Mouse (Mus musculus) kidney, postnatal 0 days (tissue): ENCODE data around the gene Atg9a. TPM values are rescaled to one million over a fixed set of nuclear protein-coding genes. Genes with fewer than 3 reads are reported as not detected.

Experiments
- ATAC-seq: fragments of 200-750 bp; cut with Nextera tagmentation; replicated peaks from 2 replicates; pipeline ENCODE4 v1.8.0; 2017; ENCODE audit warnings: low read depth, moderate number of reproducible peaks, moderate TSS enrichment, moderate library complexity; ENCODE audit not compliant: low FRiP score
- DNase-seq: peaks from one replicate; pipeline ENCODE4 v3.0.0-alpha.2; 2016; ENCODE audit warnings: low spot score
- H3K27ac ChIP-seq: fragments of 300-500 bp; sonication (generic); 2 replicates; pipeline ENCODE4 v1.5.1; 2014; ENCODE audit warnings: mild to moderate bottlenecking
- H3K27me3 ChIP-seq: fragments of 300-500 bp; sonication (generic); 2 replicates; pipeline ENCODE4 v1.6.1; 2014; ENCODE audit warnings: low read length, mixed read lengths; ENCODE audit not compliant: insufficient read depth
- H3K36me3 ChIP-seq: fragments of 300-500 bp; sonication (generic); 2 replicates; pipeline ENCODE4 v1.6.1; 2014; ENCODE audit warnings: low read length, mixed read lengths; ENCODE audit not compliant: insufficient read depth
- H3K4me1 ChIP-seq: fragments of 300-500 bp; sonication (generic); replicated peaks from 2 replicates; pipeline ENCODE4 v1.6.1; 2014; ENCODE audit warnings: antibody characterized with exemption, low read length, mixed read lengths; ENCODE audit not compliant: insufficient read depth
- H3K4me2 ChIP-seq: fragments of 300-500 bp; sonication (generic); 2 replicates; pipeline ENCODE4 v1.6.1; 2014; ENCODE audit warnings: mild to moderate bottlenecking, low read length, moderate library complexity, mixed read lengths
- H3K4me3 ChIP-seq: fragments of 300-500 bp; sonication (generic); replicated peaks from 2 replicates; pipeline ENCODE4 v1.5.1; 2014; ENCODE audit warnings: low read depth, low read length
- H3K9ac ChIP-seq: fragments of 300-500 bp; sonication (generic); 2 replicates; pipeline ENCODE4 v1.6.1; 2014; ENCODE audit warnings: low read depth, low read length
- H3K9me3 ChIP-seq: fragments of 300-500 bp; sonication (generic); replicated peaks from 2 replicates; pipeline ENCODE4 v1.6.1; 2016; ENCODE audit warnings: low read length, inconsistent platforms, mixed read lengths
- CTCF ChIP-seq: IDR thresholded peaks from 2 replicates; pipeline ENCODE4 v1.5.1; 2016; ENCODE audit warnings: antibody characterized with exemption, low read depth, mild to moderate bottlenecking, moderate library complexity
- WGBS: fragments of 180-500 bp; shearing (Covaris S2); extraction: QIAGEN DNeasy Blood & Tissue Kit; methylation state at CpG from one replicate; pipeline ENCODE4 v1.1.7; 2014; 5-methylcytosine and 5-hydroxymethylcytosine counted together
- polyA plus RNA-seq: library from polyadenylated mRNA; unstranded; fragments of >200 nt; fragmentation: Nextera tagmentation; extraction: Ambion mirVana; gene quantifications from 2 replicates; pipeline ENCODE4 v1.2.1, GENCODE M21; 2015

The Atg9a gene
- polyA plus RNA-seq, 1 experiment from 2014 or later = 27.3 TPM

GRCm38 (mm10) chr1:75181377-75181870 is 10.6 kb downstream of the Atg9a start:
- no peak for ATAC-seq
- Histone ChIP-seq H3K36me3 (peaks cover 38% of the 10 kb centered on the region), H3K4me1 (peaks cover 6% of the 10 kb centered on the region), H3K4me3 (no peak overlapping the region), H3K9me3 (no peaks in the 10 kb centered on the region), H3K9ac (no peak overlapping the region), H3K4me2 (no peak overlapping the region), H3K27me3 (no peaks in the 10 kb centered on the region), H3K27ac (no peak overlapping the region)
- no peak for DNase-seq
- WGBS = 84% methylated on average over 4 of the region's 4 CpGs
- no peak for TF ChIP-seq CTCF

GRCm38 (mm10) chr1:75180741-75181140 is 11.3 kb downstream of the Atg9a start:
- ATAC-seq = no peak; the same call in 1 of the 2 replicates
- peak overlapping the region; percentile 37; the same call in 1 of the 2 replicates for H3K9ac ChIP-seq
- peak overlapping the region; percentile 31; the same call in 1 of the 2 replicates for H3K27ac ChIP-seq
- peak overlapping the region; percentile 53; the same call in 1 of the 2 replicates for H3K4me3 ChIP-seq
- no peaks in the 10 kb centered on the region for H3K9me3 ChIP-seq
- peaks cover 6% of the 10 kb centered on the region for H3K4me1 ChIP-seq
- no peak for TF ChIP-seq CTCF
- H3K36me3 ChIP-seq = peaks cover 33% of the 10 kb centered on the region
- no peaks in the 10 kb centered on the region for H3K27me3 ChIP-seq
- no peak for DNase-seq
- 25% methylated on average over 7 of the region's 7 CpGs for WGBS
- peak overlapping the region; percentile 96; the same call in 1 of the 2 replicates for H3K4me2 ChIP-seq

- no peaks in the 10 kb centered on the region for H3K9me3 ChIP-seq
- H3K27me3 ChIP-seq = no peaks in the 10 kb centered on the region
- peak; percentile 97 for DNase-seq
- H3K4me1 ChIP-seq = peaks cover 6% of the 10 kb centered on the region
- peak within 1 kb of the TSS; percentile 31 for H3K27ac ChIP-seq
- WGBS = under 1% methylated on average over 31 of the region's 31 CpGs
- peak within 1 kb of the TSS; percentile 96 for H3K4me2 ChIP-seq
- H3K36me3 ChIP-seq = peaks cover 32% of the 10 kb centered on the region
- no peak for TF ChIP-seq CTCF
- H3K9ac ChIP-seq = peak within 1 kb of the TSS; percentile 66
- H3K4me3 ChIP-seq = peak within 1 kb of the TSS; percentile 53
- peak; percentile 89 for ATAC-seq
Measured at GRCm38 (mm10) chr1:75180105-75180590, 11.8 kb downstream of the Atg9a start, which contains the start of gene Abcb6. Abcb6 (minus strand) TSS chr1:75180392.

- no peak for TF ChIP-seq CTCF
- WGBS = 6% methylated on average over 23 of the region's 23 CpGs
- peak overlapping the region; percentile 66 for H3K9ac ChIP-seq
- ATAC-seq (no peak; the same call in none of the 2 replicates), DNase-seq (no peak)
- no peaks in the 10 kb centered on the region for H3K27me3 ChIP-seq
- peak overlapping the region; percentile 96 for H3K4me2 ChIP-seq
- no peak overlapping the region; the same call in 1 of the 2 replicates for H3K27ac ChIP-seq
- peak overlapping the region; percentile 53 for H3K4me3 ChIP-seq
- peaks cover 27% of the 10 kb centered on the region for H3K36me3 ChIP-seq
- peaks cover 6% of the 10 kb centered on the region for H3K4me1 ChIP-seq
- no peaks in the 10 kb centered on the region for H3K9me3 ChIP-seq
Measured at GRCm38 (mm10) chr1:75179334-75180104, 12.5 kb downstream of the Atg9a start.

GRCm38 (mm10) chr1:75168472-75169464 is 23.2 kb downstream of the Atg9a start, which contains the start of gene Zfand2b:
Zfand2b (plus strand) TSS chr1:75168646.
- ATAC-seq = peak; percentile 98

More at GRCm38 (mm10) chr1:75168472-75169464, 23.2 kb downstream of the Atg9a start, which contains the start of gene Zfand2b:
- H3K4me3 ChIP-seq = peak within 1 kb of the TSS; percentile 74
- no peak; the same call in 1 of the 2 replicates for TF ChIP-seq CTCF
- no peaks in the 10 kb centered on the region for H3K27me3 ChIP-seq
- under 1% methylated on average over 57 of the region's 59 CpGs for WGBS
- H3K4me2 ChIP-seq = peak within 1 kb of the TSS; percentile 60
- H3K27ac ChIP-seq = peak within 1 kb of the TSS; percentile 87
- DNase-seq = peak; percentile 97
- peak within 1 kb of the TSS; percentile 63 for H3K9ac ChIP-seq
- no peaks in the 10 kb centered on the region for H3K9me3 ChIP-seq
- H3K4me1 ChIP-seq = 0 out of 2 replicates have a peak, but pooled peaks cover 3% of the 10 kb centered on the region
- peaks cover 33% of the 10 kb centered on the region for H3K36me3 ChIP-seq
